Mouse (Mus musculus) embryonic fibroblast, embryonic 13.5 days (primary cell): ENCODE results near the gene 2010300C02Rik.

ENCODE experiments used
- CTCF ChIP-seq: IDR thresholded peaks from 2 replicates; pipeline ENCODE4 v1.5.1; 2011; ENCODE audit warnings: mild to moderate bottlenecking, control low read depth, low read length, moderate library complexity, borderline replicate concordance; ENCODE audit not compliant: insufficient read depth
- POLR2A ChIP-seq: IDR thresholded peaks from 2 replicates; pipeline ENCODE4 v1.6.1; 2011; ENCODE audit warnings: low read depth, mild to moderate bottlenecking, control low read depth, low read length, moderate library complexity

- TF ChIP-seq POLR2A (no peak), CTCF (no peak)
Measured at GRCm38 (mm10) chr1:37583167-37583566, 136.7 kb downstream of the 2010300C02Rik start.
